Comparison of ENCODE assay signal across 8 mouse cellular contexts in the genomic region with DNA sequence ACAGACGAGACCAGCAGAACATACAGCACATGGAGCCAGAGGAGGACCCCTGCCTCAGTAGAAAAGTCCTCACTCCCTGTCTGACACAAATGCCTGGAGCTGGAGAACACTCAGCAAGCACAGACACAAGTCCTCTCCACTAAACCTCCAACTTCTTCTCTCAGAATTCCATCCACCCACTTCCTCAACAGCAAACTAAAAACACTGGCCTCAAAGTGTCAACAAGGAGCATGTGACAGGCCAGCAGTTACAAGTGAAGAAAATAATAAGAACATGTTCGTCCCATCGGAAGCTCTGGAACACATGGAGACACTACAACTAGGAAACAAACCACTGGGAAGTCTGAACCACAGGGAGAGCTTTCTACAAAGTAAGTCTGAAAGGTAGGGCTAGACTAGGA. TPM values are rescaled to one million over a fixed set of nuclear protein-coding genes. Genes with fewer than 3 reads are reported as not detected.
DNase-seq lines count a peak whose midpoint lies in the region; ATAC-seq and TF ChIP-seq lines count a peak whose summit lies in the region.

No protein-coding gene starts in this region.

- no peak for TF ChIP-seq POLR2A in lung, adult 2 months (IDR thresholded peaks at IDR 0.05; ENCODE audit: borderline replicate concordance, extremely low read depth, low read depth, low read length)

- no peak overlapping the region for H3K4me3 ChIP-seq in lung, embryonic 14.5 days (ENCODE audit: low read depth, low read length)
- H3K4me3 ChIP-seq in lung, adult 2 months (replicated peaks; ENCODE audit: extremely low read depth, low read depth, low read length), result no peak overlapping the region
- no peak overlapping the region for H3K4me3 ChIP-seq in embryonic facial prominence, embryonic 14.5 days (ENCODE audit: low read depth, low read length)
- H3K4me3 ChIP-seq in hindbrain, postnatal 0 days (ENCODE audit: low read length), result no peak overlapping the region
- no peak overlapping the region for H3K4me3 ChIP-seq in macrophage (ENCODE audit: inconsistent target)

- peaks cover 28% of the 10 kb centered on the region for H3K4me1 ChIP-seq in lung, embryonic 14.5 days (ENCODE audit: insufficient read depth)
- peaks cover 46% of the 10 kb centered on the region for H3K4me1 ChIP-seq in lung, adult 2 months (ENCODE audit: control insufficient read depth, insufficient read depth, low read length)
- H3K4me1 ChIP-seq in embryonic facial prominence, embryonic 14.5 days (ENCODE audit: control insufficient read depth, insufficient read depth, low read length), result peaks cover 29% of the 10 kb centered on the region
- H3K4me1 ChIP-seq in hindbrain, postnatal 0 days (ENCODE audit: insufficient read depth, low read length), result peaks cover 12% of the 10 kb centered on the region

- peak; percentile 25 for DNase-seq in lung, embryonic 14.5 days
- no peak for DNase-seq in lung, adult 2 months
- no peak for DNase-seq in embryonic facial prominence, embryonic 14.5 days (ENCODE audit: low spot score)
- DNase-seq in hindbrain, postnatal 0 days (ENCODE audit: low spot score), result no peak
- DNase-seq in adrenal gland, postnatal 10 days, result no peak
- DNase-seq in layer of hippocampus, postnatal 25 days (ENCODE audit: extremely low spot score in 1 of 2, low spot score in 1 of 2), result no peak
- no peak for DNase-seq in gastrocnemius, postnatal 14 days

- no peaks in the 10 kb centered on the region for H3K27me3 ChIP-seq in lung, embryonic 14.5 days (ENCODE audit: insufficient read depth, low read length)
- H3K27me3 ChIP-seq in embryonic facial prominence, embryonic 14.5 days (replicated peaks; ENCODE audit: control insufficient read depth, insufficient read depth, low read length), result no peaks in the 10 kb centered on the region
- no peaks in the 10 kb centered on the region for H3K27me3 ChIP-seq in hindbrain, postnatal 0 days (ENCODE audit: insufficient read depth, low read length)

- 48% methylated on average over 3 of the region's 3 CpGs for WGBS in lung, embryonic 14.5 days
- WGBS in lung, adult 2 months, result 24% methylated on average over 3 of the region's 3 CpGs
- WGBS in embryonic facial prominence, embryonic 14.5 days, result 59% methylated on average over 3 of the region's 3 CpGs
- WGBS in hindbrain, postnatal 0 days, result 68% methylated on average over 3 of the region's 3 CpGs
- WGBS in macrophage (ENCODE audit: missing documents), result 35% methylated on average over 3 of the region's 3 CpGs

- no peak for TF ChIP-seq CTCF in lung, embryonic 14.5 days (IDR thresholded peaks at IDR 0.05; ENCODE audit: low read depth)
- no peak for TF ChIP-seq CTCF in lung, adult 2 months (IDR thresholded peaks at IDR 0.05; ENCODE audit: insufficient read depth, low read length)
- no peak for TF ChIP-seq CTCF in hindbrain, postnatal 0 days (IDR thresholded peaks at IDR 0.05; ENCODE audit: low read depth)

- intact Hi-C loops in gastrocnemius, postnatal 14 days (cut with DNase I; ENCODE audit: low total_unique reads), result no loop called here

- no peaks in the 10 kb centered on the region for H3K9me3 ChIP-seq in lung, embryonic 14.5 days (ENCODE audit: low read depth, low read length)
- no peaks in the 10 kb centered on the region for H3K9me3 ChIP-seq in embryonic facial prominence, embryonic 14.5 days (ENCODE audit: control insufficient read depth, low read length)
- H3K9me3 ChIP-seq in hindbrain, postnatal 0 days (ENCODE audit: low read length), result no peaks in the 10 kb centered on the region

- no peak for ATAC-seq in lung, embryonic 14.5 days (ENCODE audit: insufficient read depth)
- ATAC-seq in embryonic facial prominence, embryonic 14.5 days (ENCODE audit: low read depth), result no peak
- ATAC-seq in hindbrain, postnatal 0 days, result no peak

- H3K79me2 ChIP-seq in macrophage (ENCODE audit: inconsistent target), result peaks cover 97% of the 10 kb centered on the region

- peaks cover 55% of the 10 kb centered on the region for H3K36me3 ChIP-seq in lung, embryonic 14.5 days (ENCODE audit: insufficient read depth)
- peaks cover 30% of the 10 kb centered on the region for H3K36me3 ChIP-seq in embryonic facial prominence, embryonic 14.5 days (ENCODE audit: control insufficient read depth, insufficient read depth, low read length)
- H3K36me3 ChIP-seq in hindbrain, postnatal 0 days (ENCODE audit: insufficient read depth, low read length), result no peaks in the 10 kb centered on the region; the same call in 1 of the 2 replicates
- H3K36me3 ChIP-seq in macrophage (ENCODE audit: inconsistent target), result peaks cover 3% of the 10 kb centered on the region; the same call in 1 of the 2 replicates

- peak overlapping the region; percentile 28; the same call in 1 of the 2 replicates for H3K27ac ChIP-seq in lung, embryonic 14.5 days (ENCODE audit: low read depth)
- peak overlapping the region; percentile 69 for H3K27ac ChIP-seq in embryonic facial prominence, embryonic 14.5 days (replicated peaks; ENCODE audit: low read depth, low read length)
- peak overlapping the region; percentile 64 for H3K27ac ChIP-seq in hindbrain, postnatal 0 days
- peak overlapping the region; percentile 93 for H3K27ac ChIP-seq in macrophage

- H3K9ac ChIP-seq in lung, embryonic 14.5 days, result 0 out of 2 replicates have a peak overlapping the region, but pooled peaks have one; percentile 10
- peak overlapping the region; percentile 32 for H3K9ac ChIP-seq in embryonic facial prominence, embryonic 14.5 days (ENCODE audit: low read depth, low read length)
- H3K9ac ChIP-seq in hindbrain, postnatal 0 days (replicated peaks; ENCODE audit: low read length), result no peak overlapping the region

- H3K4me2 ChIP-seq in lung, embryonic 14.5 days, result peak overlapping the region; percentile 0; the same call in 1 of the 2 replicates
- no peak overlapping the region for H3K4me2 ChIP-seq in embryonic facial prominence, embryonic 14.5 days (ENCODE audit: low read depth, low read length)
- H3K4me2 ChIP-seq in hindbrain, postnatal 0 days (ENCODE audit: low read depth, low read length), result no peak overlapping the region

RNA-seq across cellular contexts. Expression of gene Chd2, which starts 8.7 kb away (rescaled TPM):
- 58.7 and 62.1 TPM in 2 replicates for polyA plus RNA-seq in lung, embryonic 14.5 days (2014; fragmentation: Nextera tagmentation; extraction: Ambion mirVana)
- polyA plus RNA-seq in lung, adult 2 months (2012; rRNA removed), result 41.0 and 48.5 TPM in 2 replicates
- 39.5 and 54.6 TPM in 2 replicates for polyA plus RNA-seq in embryonic facial prominence, embryonic 14.5 days (2014; fragmentation: Nextera tagmentation; extraction: Ambion mirVana)
- total RNA-seq in hindbrain, postnatal 0 days (2014; rRNA removed), result 33.4 and 35.2 TPM in 2 replicates
- 36.1 and 40.7 TPM in 2 replicates for polyA plus RNA-seq in hindbrain, postnatal 0 days (2015; fragmentation: Nextera tagmentation; extraction: Ambion mirVana)
- total RNA-seq in macrophage (2018; cell fraction: chromatin; rRNA removed), result 100 to 1,000 TPM; 403 to 732 (median 510) TPM
- 10 to 100 TPM; 21.1 to 41.7 (median 26.6) TPM for total RNA-seq in macrophage (2018; cell fraction: cytosol; rRNA removed)
- 100 to 1,000 TPM; 110 to 331 (median 224) TPM for total RNA-seq in macrophage (2018; cell fraction: nucleus; rRNA removed)
- polyA plus RNA-seq in macrophage (2018), result 11.4 to 34.5 TPM (median 15.8 TPM) in 3 replicates
- 10 to 100 TPM; 42.8 to 62.0 TPM for total RNA-seq in adrenal gland, postnatal 10 days (2021)
- 10 to 100 TPM; 44.2 to 53.1 TPM for total RNA-seq in layer of hippocampus, postnatal 25 days (2021)
- 10 to 100 TPM; 36.7 to 38.2 TPM for total RNA-seq in gastrocnemius, postnatal 14 days (2021)

Comparison
In these comparisons a context has a peak if more than half of its experiments do, and no peak if none do; other contexts are left out.
1. H3K27ac ChIP-seq: peak in every context shown above with its lines; median percentile 93 in macrophage; 69 in embryonic facial prominence, embryonic 14.5 days; 64 in hindbrain, postnatal 0 days; 28 in lung, embryonic 14.5 days.